Mouse (Mus musculus) layer of hippocampus, adult 9-10 months (tissue): ENCODE measurements around the gene Gm7347.
"Not testable (repeated sequence)": the region's sequence is repeated elsewhere in the genome, so short reads cannot be mapped to it uniquely, and the experiment has no call there.

ENCODE experiments used
- DNase-seq: peaks from one replicate; pipeline ENCODE4 v3.0.0; 2022; ENCODE audit warnings: low spot score

Gene Gm7347

GRCm38 (mm10) chr5:26058481-26058880 is at the start of gene Gm7347:
TSS of gene Gm7347 (minus strand) at chr5:26058581.
- not testable (repeated sequence) for DNase-seq

GRCm38 (mm10) chr5:26105262-26105661 is 46.9 kb upstream of the Gm7347 start, which contains the start of gene 5031410I06Rik:
TSS of gene 5031410I06Rik (minus strand) at chr5:26105362.
- DNase-seq, result not testable (repeated sequence)

GRCm38 (mm10) chr5:26089191-26089590 is 30.8 kb upstream of the Gm7347 start, which contains the start of gene Gm10471:
TSS of gene Gm10471 (minus strand) at chr5:26089291.
- DNase-seq, result not testable (repeated sequence)

- not testable (repeated sequence) for DNase-seq
These were observed 20.6 kb upstream of the Gm7347 start for GRCm38 (mm10) chr5:26079023-26079422.

GRCm38 (mm10) chr5:26070716-26071115 is 12.3 kb upstream of the Gm7347 start:
- no peak for DNase-seq

GRCm38 (mm10) chr5:26039458-26039857 is 18.9 kb downstream of the Gm7347 start, which contains the start of gene Speer4a:
TSS of gene Speer4a (minus strand) at chr5:26039558.
- not testable (repeated sequence) for DNase-seq

GRCm38 (mm10) chr5:26022816-26023215 is 35.6 kb downstream of the Gm7347 start, which contains the start of gene Gm5862:
TSS of gene Gm5862 (minus strand) at chr5:26022916.
- not testable (repeated sequence) for DNase-seq

- DNase-seq, result not testable (repeated sequence)
These were observed 50.7 kb downstream of the Gm7347 start for GRCm38 (mm10) chr5:26007697-26008096.

GRCm38 (mm10) chr5:26006937-26007695 is 51.3 kb downstream of the Gm7347 start:
- not testable (repeated sequence) for DNase-seq

GRCm38 (mm10) chr5:26004698-26005097 is 53.7 kb downstream of the Gm7347 start, which contains the start of gene Gm1979:
TSS of gene Gm1979 (minus strand) at chr5:26004798.
- not testable (repeated sequence) for DNase-seq
